Mouse (Mus musculus): ENCODE data around the gene Gm42906.

DNA sequence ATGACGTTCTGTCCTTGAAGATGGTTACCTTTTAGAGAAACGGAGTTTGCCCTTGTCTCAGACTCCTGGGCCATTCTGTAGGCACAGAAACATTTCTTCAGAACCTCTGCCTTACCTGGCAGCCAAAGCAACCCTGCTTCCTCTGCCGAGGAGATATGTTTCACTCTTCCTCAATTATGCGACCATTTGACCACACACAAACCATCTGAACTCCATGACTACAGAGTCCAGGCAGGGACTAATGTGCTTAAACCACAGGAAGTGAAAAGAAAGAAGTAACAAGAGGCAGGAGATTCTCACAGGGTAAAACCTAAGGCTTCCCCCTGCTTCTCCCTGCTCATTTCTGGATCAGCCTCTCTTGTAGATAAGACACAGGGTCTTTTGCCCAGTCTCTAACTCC lies 83.2 kb downstream of the Gm42906 start:
- TF ChIP-seq POLR2A (IDR thresholded peaks at IDR 0.05; ENCODE audit: insufficient read depth, low read length) (no peak), EP300 (IDR thresholded peaks at IDR 0.05; ENCODE audit: insufficient read depth, low read depth, low read length) (no peak)
